Mouse (Mus musculus) bone marrow macrophage, adult 2 months (primary cell): ENCODE data around the gene Igsf3.

Experiments
- CTCF ChIP-seq: IDR thresholded peaks from 2 replicates; pipeline ENCODE4 v1.5.1; 2012; ENCODE audit warnings: low read depth, mild to moderate bottlenecking, low read length, moderate library complexity
- POLR2A ChIP-seq: IDR thresholded peaks from 2 replicates; pipeline ENCODE4 v1.6.1; 2012; ENCODE audit warnings: mild to moderate bottlenecking, low read depth, low read length, borderline replicate concordance

- TF ChIP-seq CTCF = no peak
- TF ChIP-seq POLR2A = no peak
Observed at GRCm38 (mm10) chr3:101461046-101461445, 84.2 kb downstream of the Igsf3 start.
